Mouse (Mus musculus): ENCODE data around the gene Ppp1r12a.

Gene Ppp1r12a

GRCm38 (mm10) chr10:108294766-108295165 lies 132.8 kb downstream of the Ppp1r12a start:
- no peak for DNase-seq

DNA sequence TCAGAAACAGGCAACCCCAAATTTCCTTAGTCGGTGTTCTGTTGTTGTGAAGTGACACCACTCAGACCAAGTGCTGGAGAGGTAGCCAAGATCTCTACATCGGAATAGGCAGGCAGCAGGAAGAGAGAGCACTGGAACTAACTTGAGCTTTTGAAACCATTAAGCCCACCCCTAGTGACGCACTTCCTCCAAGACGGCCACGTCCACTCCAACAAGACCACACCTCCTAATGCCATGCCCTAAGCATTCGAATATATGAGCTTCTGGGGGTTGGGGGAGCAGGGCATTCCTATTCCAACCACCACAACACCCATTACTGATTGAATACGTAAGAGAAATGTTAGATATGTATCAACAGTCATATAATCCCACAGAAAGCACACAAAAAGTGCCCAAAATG lies 134.5 kb downstream of the Ppp1r12a start:
- DNase-seq = no peak

DNA sequence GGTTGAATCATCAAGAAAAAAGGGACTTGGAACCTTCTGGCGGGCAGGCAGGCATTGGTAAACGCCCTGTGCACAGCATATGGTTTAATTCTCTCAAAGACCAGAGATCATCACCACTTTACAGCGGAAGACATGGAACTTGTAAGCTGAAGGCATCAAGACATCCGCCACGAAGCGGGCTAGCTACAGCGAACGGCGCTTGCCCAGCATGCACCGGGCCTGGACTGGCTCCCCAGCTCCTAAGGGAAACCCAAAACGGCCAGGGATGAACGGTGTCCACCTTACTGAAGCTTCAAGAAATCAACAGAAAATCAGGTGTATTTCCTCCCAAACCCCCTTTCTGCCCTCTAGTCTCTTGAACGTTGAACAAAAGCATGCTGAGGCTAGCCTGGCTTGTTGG lies 136.3 kb downstream of the Ppp1r12a start:
- no peak for DNase-seq

- peak; percentile 77 for DNase-seq
Measured at GRCm38 (mm10) chr10:108298841-108299545, 137.0 kb downstream of the Ppp1r12a start.

DNA sequence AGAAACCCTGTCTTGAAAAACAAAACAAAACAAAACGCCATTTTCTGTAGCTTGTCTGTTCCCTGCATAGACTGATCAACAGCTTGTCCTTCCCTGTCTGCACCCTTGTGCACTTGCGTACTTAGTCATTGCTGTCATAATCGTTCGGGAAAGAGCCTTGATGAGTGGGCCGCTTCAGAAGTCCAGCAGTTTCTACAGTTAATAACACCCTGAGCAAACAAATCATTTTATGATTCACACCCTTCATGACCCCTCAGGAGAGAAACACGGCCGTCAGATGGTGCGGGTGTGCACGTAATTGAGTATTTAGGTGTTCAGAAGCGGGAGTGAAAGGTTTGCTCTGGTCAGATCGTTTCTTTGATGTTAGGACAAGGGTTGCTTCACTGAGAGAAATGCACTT lies 137.8 kb downstream of the Ppp1r12a start:
- no peak for DNase-seq

GRCm38 (mm10) chr10:108300843-108301242 lies 138.8 kb downstream of the Ppp1r12a start:
- DNase-seq = peak; percentile 88

DNA sequence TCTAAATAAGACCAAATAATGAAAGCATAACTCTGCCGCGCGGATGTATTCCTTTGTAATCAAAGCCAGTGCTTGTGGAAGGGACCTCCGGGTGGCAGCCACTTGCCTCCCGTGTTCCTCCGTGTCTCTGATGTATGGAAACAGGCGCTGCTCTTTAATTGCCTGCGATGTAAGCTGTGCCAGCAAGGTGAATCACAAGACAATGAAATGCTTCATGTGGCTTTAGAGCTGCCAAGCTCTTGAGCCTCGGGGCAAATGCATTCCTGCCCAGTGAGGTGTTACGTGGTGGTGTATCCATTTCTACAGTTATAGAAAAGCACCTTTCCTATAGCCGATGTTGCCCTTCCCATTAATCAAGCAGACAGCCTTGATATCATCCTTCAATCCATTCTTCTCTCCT lies 145.8 kb downstream of the Ppp1r12a start:
- no peak for DNase-seq

DNA sequence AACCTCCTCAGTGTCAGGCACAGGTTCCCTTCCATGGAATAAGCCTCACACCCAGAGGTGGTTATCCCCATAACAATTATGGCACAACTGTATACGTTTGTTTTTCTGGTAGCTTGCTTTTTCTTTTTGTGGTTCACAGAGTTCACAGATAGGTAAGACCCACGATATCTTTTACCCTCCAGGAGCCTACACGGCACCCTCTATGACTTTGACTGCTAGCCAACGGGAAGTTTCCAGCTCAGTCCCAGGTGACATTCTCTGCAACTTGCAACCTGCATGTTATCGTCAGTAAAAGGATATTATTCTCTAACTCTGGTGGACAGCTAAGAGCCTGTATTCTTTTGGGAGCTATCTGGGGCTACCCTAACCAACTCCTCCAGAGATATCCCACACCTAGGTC lies 148.2 kb downstream of the Ppp1r12a start:
- DNase-seq = no peak

DNA sequence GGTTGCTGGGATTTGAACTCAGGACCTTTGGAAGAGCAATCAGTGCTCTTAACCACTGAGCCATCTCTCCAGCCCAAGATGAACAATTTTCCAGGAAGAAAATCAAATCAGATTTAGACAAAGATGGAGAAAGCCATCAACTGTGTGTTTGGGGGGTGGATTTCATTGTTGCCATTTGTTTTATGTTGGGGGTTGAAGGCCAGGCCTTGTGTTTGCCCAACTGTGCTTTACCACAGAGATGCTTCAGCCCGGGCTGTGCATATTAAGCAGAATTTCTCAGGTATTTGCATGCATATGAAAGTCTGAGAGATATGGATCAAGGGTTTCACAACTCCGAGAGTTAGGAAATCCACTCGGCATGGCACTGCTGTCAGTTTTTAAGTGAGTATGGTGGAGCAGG lies 149.4 kb downstream of the Ppp1r12a start:
- DNase-seq = no peak

DNA sequence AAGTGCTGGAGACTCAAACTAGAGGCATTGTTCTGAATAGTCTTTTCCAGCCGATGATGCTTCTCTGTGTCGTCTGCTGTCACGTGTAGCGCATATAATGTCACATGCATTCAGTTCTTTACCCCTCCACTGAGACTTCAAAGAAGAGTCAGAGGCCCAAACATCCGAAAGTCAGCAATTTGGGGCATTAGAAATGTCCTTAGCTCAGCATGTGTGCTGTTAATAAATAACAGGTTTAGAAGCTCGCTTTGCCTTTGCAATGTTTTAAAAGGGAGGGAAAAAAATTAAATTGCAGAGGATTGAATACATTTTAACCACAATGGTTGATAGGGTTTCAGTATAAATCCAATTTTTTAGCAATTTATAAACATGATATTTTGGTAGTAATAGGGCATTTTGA lies 151.9 kb downstream of the Ppp1r12a start:
- peak; percentile 80 for DNase-seq

GRCm38 (mm10) chr10:108314396-108314795 lies 152.4 kb downstream of the Ppp1r12a start:
- no peak for DNase-seq

GRCm38 (mm10) chr10:108315236-108315635 lies 153.2 kb downstream of the Ppp1r12a start:
- DNase-seq = no peak

DNA sequence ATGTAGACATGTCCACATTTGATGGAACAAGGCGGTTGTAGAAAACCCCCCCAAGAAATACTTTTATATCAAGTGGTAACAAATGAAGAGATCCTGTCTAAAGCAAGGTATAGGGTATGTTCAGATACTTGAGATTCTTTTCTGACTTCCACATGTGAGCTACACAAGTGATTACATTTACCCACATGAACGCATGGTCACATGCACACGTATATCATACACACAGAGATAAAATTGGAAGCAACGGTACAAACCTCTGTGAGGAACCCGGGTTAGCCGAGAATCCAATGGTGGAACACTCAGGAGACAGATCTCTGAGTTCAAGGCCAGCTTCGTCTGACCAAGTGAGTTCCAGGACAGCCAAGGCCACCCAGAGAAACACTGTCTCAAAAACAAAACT lies 166.4 kb downstream of the Ppp1r12a start:
- DNase-seq = no peak

GRCm38 (mm10) chr10:108328983-108329382 lies 167.0 kb downstream of the Ppp1r12a start:
- no peak for DNase-seq

DNA sequence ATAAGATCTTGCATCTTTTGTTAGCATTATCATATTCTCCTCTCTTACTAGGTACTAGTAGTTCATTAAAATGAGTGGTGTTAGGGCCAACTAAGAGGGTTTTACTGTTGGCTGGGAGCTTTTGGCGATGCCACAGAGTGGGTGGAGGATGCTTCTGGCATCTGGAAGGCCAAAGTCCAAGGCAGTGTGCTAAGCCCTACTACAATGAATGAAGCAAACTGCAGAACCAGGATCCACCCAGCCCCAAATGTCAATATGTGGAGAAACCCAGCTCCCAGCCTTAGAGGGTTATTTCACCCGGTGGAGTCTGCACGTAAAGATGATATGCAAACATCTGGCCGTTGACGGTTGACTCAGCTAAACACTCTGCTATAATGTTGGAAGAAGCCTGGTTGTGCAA lies 167.8 kb downstream of the Ppp1r12a start:
- DNase-seq = peak; percentile 50

- DNase-seq = no peak
Measured at GRCm38 (mm10) chr10:108330964-108331363, 169.0 kb downstream of the Ppp1r12a start.

DNA sequence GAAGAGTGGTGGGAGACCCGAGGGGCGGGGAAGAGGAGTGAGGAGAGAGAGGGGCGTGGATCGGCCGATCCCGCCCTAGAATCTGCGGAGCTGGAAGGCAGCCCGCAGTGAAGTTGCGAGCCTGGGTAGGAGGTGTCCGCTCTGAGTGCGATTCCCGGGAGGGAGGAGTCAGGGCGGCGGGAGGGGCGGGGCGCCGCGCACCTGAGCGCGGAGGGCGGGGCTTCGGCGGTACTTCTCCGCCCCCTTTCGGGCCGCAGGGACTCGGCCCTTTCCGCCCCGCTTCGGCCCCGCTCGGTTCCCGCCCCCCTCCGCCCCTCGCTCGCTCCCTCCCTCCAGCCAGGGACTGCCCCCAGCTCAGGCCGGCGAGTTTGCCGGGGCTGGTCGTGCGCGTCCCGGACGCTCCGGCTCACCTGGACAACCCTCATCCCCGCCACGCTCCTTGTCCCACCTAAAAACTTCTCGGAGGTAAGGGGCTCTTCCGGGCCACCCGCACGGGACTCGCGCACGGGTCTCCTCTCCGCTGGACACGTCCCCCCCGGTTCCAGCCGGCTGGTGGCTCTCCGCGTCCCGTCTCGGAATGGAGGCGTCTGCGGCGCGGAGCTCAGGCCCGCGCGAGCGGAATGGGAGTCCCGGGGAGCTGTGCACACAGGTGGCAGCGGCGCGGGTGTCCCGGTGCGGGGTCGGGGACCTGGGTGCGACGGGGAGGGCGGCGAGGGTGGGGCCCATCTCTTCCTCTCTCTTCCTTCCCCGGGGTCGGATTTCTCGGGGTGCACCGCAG lies 170.0 kb downstream of the Ppp1r12a start, which contains the start of gene Pawr:
Gene Pawr (plus strand): TSS at position 338 of the 778 bp plus-strand sequence.
- peak; percentile 88 for DNase-seq

DNA sequence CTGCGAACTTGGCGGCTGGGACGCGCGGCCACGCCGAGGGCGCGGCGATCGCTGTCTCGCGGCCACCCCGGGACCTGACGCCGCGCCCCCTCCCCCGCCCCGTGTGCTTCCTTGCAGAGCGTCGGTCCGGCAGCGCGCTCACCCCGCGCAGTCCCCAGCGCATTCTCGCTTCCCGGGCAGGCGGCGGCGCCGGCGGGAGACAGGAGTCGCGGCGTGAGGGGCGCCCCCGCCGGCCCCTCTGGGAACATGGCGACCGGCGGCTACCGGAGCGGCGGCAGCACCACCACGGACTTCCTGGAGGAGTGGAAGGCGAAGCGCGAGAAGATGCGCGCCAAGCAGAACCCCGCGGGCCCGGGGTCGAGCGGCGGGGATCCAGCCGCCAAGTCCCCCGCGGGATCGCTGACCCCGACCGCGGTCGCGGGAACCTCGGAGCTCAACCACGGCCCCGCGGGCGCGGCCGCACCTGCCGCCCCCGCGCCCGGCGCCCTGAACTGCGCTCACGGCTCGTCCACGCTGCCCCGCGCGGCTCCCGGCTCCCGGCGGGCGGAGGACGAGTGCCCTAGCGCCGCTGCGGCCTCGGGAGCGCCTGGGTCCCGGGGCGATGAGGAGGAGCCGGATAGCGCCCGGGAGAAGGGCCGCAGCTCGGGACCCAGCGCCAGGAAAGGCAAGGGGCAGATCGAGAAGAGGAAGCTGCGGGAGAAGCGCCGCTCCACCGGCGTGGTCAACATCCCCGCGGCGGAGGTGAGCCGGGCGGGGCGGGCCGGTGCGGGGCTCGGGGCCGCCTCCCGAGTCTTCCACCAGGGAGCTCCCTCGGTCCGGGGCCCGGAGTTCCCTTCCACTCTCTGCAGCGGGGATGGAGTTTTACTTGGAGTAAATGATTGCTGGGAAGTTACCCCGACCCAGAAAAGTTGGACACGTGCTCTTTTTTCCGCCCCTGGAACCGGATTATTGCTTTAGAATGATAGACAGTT lies 170.9 kb downstream of the Ppp1r12a start:
- DNase-seq = peak; percentile 88

GRCm38 (mm10) chr10:108333642-108334041 lies 171.6 kb downstream of the Ppp1r12a start:
- DNase-seq = peak; percentile 42
